Mouse (Mus musculus) forebrain, embryonic 11.5 days (tissue): ENCODE data around the gene Slc9a9. TPM values are rescaled to one million over a fixed set of nuclear protein-coding genes. Genes with fewer than 3 reads are reported as not detected.

Source experiments
- ATAC-seq: fragments of 200-750 bp; cut with Nextera tagmentation; replicated peaks from 2 replicates; pipeline ENCODE4 v1.8.0; 2017; ENCODE audit warnings: moderate TSS enrichment; ENCODE audit not compliant: low FRiP score
- DNase-seq: peaks from one replicate; pipeline ENCODE4 v3.0.0-alpha.2; 2017; ENCODE audit warnings: low spot score
- H3K27ac ChIP-seq: fragments of 300-500 bp; sonication (generic); 2 replicates; pipeline ENCODE4 v1.5.1; 2014; ENCODE audit warnings: low read depth, low read length
- H3K27me3 ChIP-seq: fragments of 300-500 bp; sonication (generic); 2 replicates; pipeline ENCODE4 v1.6.1; 2014; ENCODE audit warnings: mild to moderate bottlenecking, low read length, mixed read lengths; ENCODE audit not compliant: control insufficient read depth, insufficient read depth
- H3K36me3 ChIP-seq: fragments of 300-500 bp; sonication (generic); 2 replicates; pipeline ENCODE4 v1.6.1; 2014; ENCODE audit warnings: mild to moderate bottlenecking, low read length, moderate library complexity, mixed read lengths; ENCODE audit not compliant: control insufficient read depth, insufficient read depth
- H3K4me1 ChIP-seq: fragments of 300-500 bp; sonication (generic); replicated peaks from 2 replicates; pipeline ENCODE4 v1.6.1; 2014; ENCODE audit warnings: low read length, mixed read lengths; ENCODE audit not compliant: control insufficient read depth, insufficient read depth
- H3K4me2 ChIP-seq: fragments of 300-500 bp; sonication (generic); 2 replicates; pipeline ENCODE4 v1.6.1; 2014; ENCODE audit warnings: low read depth, mild to moderate bottlenecking, low read length, moderate library complexity, mixed read lengths; ENCODE audit not compliant: severe bottlenecking
- H3K4me3 ChIP-seq: fragments of 300-500 bp; sonication (generic); 2 replicates; pipeline ENCODE4 v1.5.1; 2014; ENCODE audit warnings: low read depth, low read length
- H3K9ac ChIP-seq: fragments of 300-500 bp; sonication (generic); 2 replicates; pipeline ENCODE4 v1.6.1; 2014; ENCODE audit warnings: low read length
- H3K9me3 ChIP-seq: fragments of 300-500 bp; sonication (generic); 2 replicates; pipeline ENCODE4 v1.6.1; 2016; ENCODE audit warnings: low read length, mixed read lengths; ENCODE audit not compliant: control insufficient read depth
- WGBS: fragments of 180-500 bp; shearing (Covaris S2); extraction: QIAGEN DNeasy Blood & Tissue Kit; methylation state at CpG from one replicate; pipeline ENCODE4 v1.1.7; 2014; 5-methylcytosine and 5-hydroxymethylcytosine counted together
- polyA plus RNA-seq: library from polyadenylated mRNA; unstranded; fragments of >200 nt; fragmentation: Nextera tagmentation; extraction: Ambion mirVana; gene quantifications from 2 replicates; pipeline ENCODE4 v1.2.1, GENCODE M21; 2014

Slc9a9 gene
- polyA plus RNA-seq, 1 experiment from 2014 or later = 2.0 TPM

GRCm38 (mm10) chr9:95255844-95256243, 586.1 kb downstream of the Slc9a9 start:
- H3K4me3 ChIP-seq = no peak overlapping the region
- H3K9ac ChIP-seq = no peak overlapping the region
- H3K27me3 ChIP-seq = no peaks in the 10 kb centered on the region
- DNase-seq (peak; percentile 8), ATAC-seq (no peak)
- H3K9me3 ChIP-seq = no peaks in the 10 kb centered on the region
- no peak overlapping the region for H3K4me2 ChIP-seq
- no peaks in the 10 kb centered on the region for H3K4me1 ChIP-seq
- WGBS = 86% methylated on average over 6 of the region's 6 CpGs
- H3K27ac ChIP-seq = no peak overlapping the region
- H3K36me3 ChIP-seq = no peaks in the 10 kb centered on the region

GRCm38 (mm10) chr9:95256680-95257316, 587.1 kb downstream of the Slc9a9 start:
- Histone ChIP-seq H3K27me3 (no peaks in the 10 kb centered on the region), H3K9ac (no peak overlapping the region), H3K36me3 (no peaks in the 10 kb centered on the region), H3K4me3 (no peak overlapping the region), H3K9me3 (no peaks in the 10 kb centered on the region), H3K4me2 (no peak overlapping the region), H3K27ac (no peak overlapping the region), H3K4me1 (no peaks in the 10 kb centered on the region)
- ATAC-seq (no peak), DNase-seq (peak; percentile 32)
- 89% methylated on average over 21 of the region's 21 CpGs for WGBS

GRCm38 (mm10) chr9:95262851-95263250, 593.1 kb downstream of the Slc9a9 start:
- WGBS = 68% methylated on average over 3 of the region's 3 CpGs
- no peak overlapping the region for H3K4me2 ChIP-seq
- no peak for ATAC-seq
- H3K27ac ChIP-seq = no peak overlapping the region
- H3K4me3 ChIP-seq = no peak overlapping the region
- no peaks in the 10 kb centered on the region for H3K27me3 ChIP-seq
- H3K9me3 ChIP-seq = no peaks in the 10 kb centered on the region
- no peaks in the 10 kb centered on the region for H3K36me3 ChIP-seq
- DNase-seq = no peak
- H3K9ac ChIP-seq = no peak overlapping the region
- no peaks in the 10 kb centered on the region for H3K4me1 ChIP-seq

- Histone ChIP-seq H3K9ac (no peak overlapping the region), H3K27ac (no peak overlapping the region), H3K4me3 (no peak overlapping the region), H3K9me3 (no peaks in the 10 kb centered on the region), H3K4me1 (no peaks in the 10 kb centered on the region), H3K27me3 (no peaks in the 10 kb centered on the region), H3K4me2 (no peak overlapping the region), H3K36me3 (no peaks in the 10 kb centered on the region)
- 76% methylated on average over 9 of the region's 9 CpGs for WGBS
- DNase-seq (no peak), ATAC-seq (no peak)
These were observed 594.3 kb downstream of the Slc9a9 start for GRCm38 (mm10) chr9:95263867-95264509.

- Histone ChIP-seq H3K27ac (no peak overlapping the region), H3K4me1 (no peaks in the 10 kb centered on the region), H3K27me3 (no peaks in the 10 kb centered on the region), H3K9ac (no peak overlapping the region), H3K4me3 (no peak overlapping the region), H3K4me2 (no peak overlapping the region), H3K36me3 (no peaks in the 10 kb centered on the region), H3K9me3 (no peaks in the 10 kb centered on the region)
- no peak for DNase-seq
- ATAC-seq = no peak
- 65% methylated on average over 2 of the region's 2 CpGs for WGBS
These were observed 596.5 kb downstream of the Slc9a9 start for GRCm38 (mm10) chr9:95266179-95266578.

- H3K9me3 ChIP-seq = no peaks in the 10 kb centered on the region
- ATAC-seq = no peak
These were observed 597.2 kb downstream of the Slc9a9 start for GRCm38 (mm10) chr9:95266924-95267323.

GRCm38 (mm10) chr9:95279590-95280344, 610.1 kb downstream of the Slc9a9 start:
- no peak for ATAC-seq
- DNase-seq = no peak

More at GRCm38 (mm10) chr9:95266924-95267323, 597.2 kb downstream of the Slc9a9 start:
- 69% methylated on average over 2 of the region's 2 CpGs for WGBS
- no peak overlapping the region for H3K4me3 ChIP-seq
- DNase-seq = no peak
- no peak overlapping the region for H3K9ac ChIP-seq
- H3K4me1 ChIP-seq = no peaks in the 10 kb centered on the region
- no peak overlapping the region for H3K27ac ChIP-seq
- no peak overlapping the region for H3K4me2 ChIP-seq
- H3K36me3 ChIP-seq = no peaks in the 10 kb centered on the region
- H3K27me3 ChIP-seq = no peaks in the 10 kb centered on the region

More at GRCm38 (mm10) chr9:95279590-95280344, 610.1 kb downstream of the Slc9a9 start:
- Histone ChIP-seq H3K9ac (no peak overlapping the region), H3K27me3 (no peaks in the 10 kb centered on the region), H3K4me1 (no peaks in the 10 kb centered on the region), H3K9me3 (no peaks in the 10 kb centered on the region), H3K4me3 (no peak overlapping the region), H3K36me3 (no peaks in the 10 kb centered on the region), H3K27ac (no peak overlapping the region), H3K4me2 (no peak overlapping the region)
- 85% methylated on average over 10 of the region's 10 CpGs for WGBS
